Mouse (Mus musculus) ES-Bruce4 (cell line): ENCODE data around the gene Vamp2. TPM values are rescaled to one million over a fixed set of nuclear protein-coding genes. Genes with fewer than 3 reads are reported as not detected.
A peak's percentile ranks its signal among the peaks of the same experiment; 100 is the strongest.

Source experiments
- H3K27ac ChIP-seq: 2 replicates; pipeline ENCODE4 v1.5.1; 2012; ENCODE audit warnings: low read length, inconsistent platforms; ENCODE audit not compliant: insufficient read depth
- H3K27me3 ChIP-seq: 2 replicates; pipeline ENCODE4 v1.6.1; 2012; ENCODE audit warnings: mild to moderate bottlenecking, low read length, inconsistent platforms; ENCODE audit not compliant: control insufficient read depth, poor library complexity, insufficient read depth, severe bottlenecking
- H3K36me3 ChIP-seq: 2 replicates; pipeline ENCODE4 v1.6.1; 2012; ENCODE audit warnings: inconsistent platforms, mild to moderate bottlenecking, low read length, moderate library complexity; ENCODE audit not compliant: control insufficient read depth, poor library complexity, insufficient read depth, severe bottlenecking
- H3K4me1 ChIP-seq: one replicate; pipeline ENCODE4 v1.8.1; 2011; ENCODE audit warnings: low read length; ENCODE audit not compliant: control insufficient read depth, insufficient read depth
- H3K4me3 ChIP-seq: 2 replicates; pipeline ENCODE4 v1.5.1; 2011; ENCODE audit warnings: low read depth, mild to moderate bottlenecking, low read length
- H3K9ac ChIP-seq: 2 replicates; pipeline ENCODE4 v1.6.1; 2012; ENCODE audit warnings: low read depth, mild to moderate bottlenecking, inconsistent platforms; ENCODE audit not compliant: poor library complexity, severe bottlenecking
- H3K9me3 ChIP-seq: replicated peaks from 2 replicates; pipeline ENCODE4 v1.6.1; 2012; ENCODE audit warnings: mild to moderate bottlenecking, low read length, inconsistent platforms; ENCODE audit not compliant: control insufficient read depth, poor library complexity, insufficient read depth, severe bottlenecking
- CTCF ChIP-seq: IDR thresholded peaks from one replicate; pipeline ENCODE4 v1.8.1; 2011; ENCODE audit warnings: low read depth, low read length
- EP300 ChIP-seq: IDR thresholded peaks from 2 replicates; pipeline ENCODE4 v1.6.1; 2011; ENCODE audit warnings: low read depth, low read length; ENCODE audit not compliant: insufficient read depth
- POLR2A ChIP-seq: IDR thresholded peaks from one replicate; pipeline ENCODE4 v1.8.1; 2011; ENCODE audit warnings: low read length; ENCODE audit not compliant: insufficient read depth
- polyA plus RNA-seq: library from polyadenylated mRNA; stranded (reverse); fragments of >200 nt; gene quantifications from 2 replicates; pipeline ENCODE4 v1.2.4, GENCODE M21; 2011; ENCODE audit warnings: low read depth; ENCODE audit not compliant: missing spikeins, insufficient read depth, insufficient read length

The Vamp2 gene
- polyA plus RNA-seq, 1 experiment, result 39.5 TPM

GRCm38 (mm10) chr11:69050748-69051147, 37.5 kb upstream of the Vamp2 start:
- no peaks in the 10 kb centered on the region for H3K27me3 ChIP-seq
- H3K4me3 ChIP-seq, result no peak overlapping the region
- no peak overlapping the region for H3K27ac ChIP-seq
- peaks cover 36% of the 10 kb centered on the region for H3K36me3 ChIP-seq
- TF ChIP-seq POLR2A, result no peak
- no peak overlapping the region for H3K9ac ChIP-seq
- H3K4me1 ChIP-seq, result no peaks in the 10 kb centered on the region
- no peaks in the 10 kb centered on the region for H3K9me3 ChIP-seq

- peaks cover 36% of the 10 kb centered on the region for H3K36me3 ChIP-seq
- H3K27ac ChIP-seq, result no peak overlapping the region
- H3K9me3 ChIP-seq, result no peaks in the 10 kb centered on the region
- no peak overlapping the region for H3K4me3 ChIP-seq
- no peak overlapping the region for H3K9ac ChIP-seq
- no peaks in the 10 kb centered on the region for H3K27me3 ChIP-seq
- no peaks in the 10 kb centered on the region for H3K4me1 ChIP-seq
- no peak for TF ChIP-seq POLR2A
Observed at GRCm38 (mm10) chr11:69051771-69052170, 36.5 kb upstream of the Vamp2 start.

DNA sequence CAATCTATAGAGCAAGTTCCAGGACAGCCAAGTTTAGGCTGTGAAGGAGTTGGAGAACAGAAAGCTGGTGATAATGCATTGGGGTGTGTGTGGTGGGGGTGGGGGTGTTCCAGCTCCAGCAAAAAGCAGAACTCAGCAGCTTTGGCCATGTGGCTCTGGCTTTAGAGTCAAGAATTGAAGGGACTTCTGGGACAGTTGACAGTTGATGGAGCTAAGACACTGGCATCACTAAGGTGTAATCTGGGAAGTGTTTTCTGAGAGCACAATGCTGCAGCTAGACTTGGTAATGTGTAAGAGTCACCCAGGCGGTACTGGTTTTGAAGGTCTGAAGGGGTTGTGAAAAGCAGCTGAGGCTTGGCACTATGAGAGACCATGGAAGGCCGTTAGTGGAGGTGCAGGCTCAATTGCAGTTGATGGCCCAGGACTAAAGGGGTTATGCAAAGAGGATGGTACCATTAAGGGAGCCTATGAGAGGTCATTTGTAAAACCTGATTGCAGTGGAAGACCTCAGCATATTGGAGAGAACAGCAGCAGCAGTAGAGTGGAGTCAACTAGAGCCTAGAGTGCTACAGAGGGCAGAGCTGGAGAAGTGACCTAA, 35.4 kb upstream of the Vamp2 start:
- Histone ChIP-seq H3K4me3 (no peak overlapping the region), H3K9me3 (no peaks in the 10 kb centered on the region), H3K36me3 (peaks cover 34% of the 10 kb centered on the region), H3K27me3 (no peaks in the 10 kb centered on the region), H3K4me1 (no peaks in the 10 kb centered on the region), H3K27ac (no peak overlapping the region), H3K9ac (no peak overlapping the region)
- TF ChIP-seq POLR2A (no peak), EP300 (no peak), CTCF (no peak)

DNA sequence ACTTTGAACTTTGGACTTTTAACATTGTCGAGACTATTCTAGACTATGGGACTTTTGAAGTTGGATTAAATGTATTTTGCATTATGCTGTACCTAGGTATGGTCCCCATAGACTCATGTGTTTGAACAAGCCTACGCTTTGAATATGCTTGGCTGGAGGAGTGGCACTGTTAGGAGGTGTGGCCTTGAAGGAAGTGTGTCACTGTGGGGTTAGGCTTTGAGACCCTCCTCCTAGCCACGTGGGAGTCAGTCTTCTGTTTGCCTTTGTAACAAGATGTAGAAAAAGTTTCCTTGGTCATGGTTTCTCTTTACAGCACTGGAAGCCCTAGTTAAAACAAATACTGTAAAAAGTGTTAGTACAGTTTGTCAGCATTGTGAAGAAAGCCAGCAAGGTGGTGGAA, 34.4 kb upstream of the Vamp2 start:
- no peak for TF ChIP-seq CTCF
- no peak for TF ChIP-seq EP300
- no peak for TF ChIP-seq POLR2A

DNA sequence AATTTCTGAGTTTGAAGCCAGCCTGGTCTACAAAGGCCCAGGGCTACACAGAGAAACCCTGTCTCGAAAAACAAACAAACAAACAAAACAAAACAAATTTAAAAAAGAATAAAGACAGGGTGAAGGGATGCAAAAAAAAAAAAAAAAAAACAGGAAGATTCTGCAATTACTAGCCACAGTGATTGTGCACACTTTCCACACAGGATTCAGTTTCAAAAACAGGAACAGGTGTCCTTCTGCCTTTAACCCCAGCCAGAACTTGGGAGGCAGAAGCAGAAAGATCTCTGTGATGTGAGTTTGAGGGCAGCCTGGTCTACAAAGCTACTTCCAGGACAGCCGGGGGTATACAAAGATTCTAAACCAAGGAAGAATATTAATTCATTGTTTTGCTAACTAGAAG, 30.0 kb upstream of the Vamp2 start:
- no peak overlapping the region for H3K27ac ChIP-seq
- H3K9ac ChIP-seq, result peak overlapping the region; percentile 79

More for the DNA sequence above, 34.4 kb upstream of the Vamp2 start:
- Histone ChIP-seq H3K9me3 (no peaks in the 10 kb centered on the region), H3K9ac (no peak overlapping the region), H3K27ac (no peak overlapping the region), H3K36me3 (peaks cover 24% of the 10 kb centered on the region), H3K4me1 (no peaks in the 10 kb centered on the region), H3K27me3 (no peaks in the 10 kb centered on the region), H3K4me3 (no peak overlapping the region)

DNA sequence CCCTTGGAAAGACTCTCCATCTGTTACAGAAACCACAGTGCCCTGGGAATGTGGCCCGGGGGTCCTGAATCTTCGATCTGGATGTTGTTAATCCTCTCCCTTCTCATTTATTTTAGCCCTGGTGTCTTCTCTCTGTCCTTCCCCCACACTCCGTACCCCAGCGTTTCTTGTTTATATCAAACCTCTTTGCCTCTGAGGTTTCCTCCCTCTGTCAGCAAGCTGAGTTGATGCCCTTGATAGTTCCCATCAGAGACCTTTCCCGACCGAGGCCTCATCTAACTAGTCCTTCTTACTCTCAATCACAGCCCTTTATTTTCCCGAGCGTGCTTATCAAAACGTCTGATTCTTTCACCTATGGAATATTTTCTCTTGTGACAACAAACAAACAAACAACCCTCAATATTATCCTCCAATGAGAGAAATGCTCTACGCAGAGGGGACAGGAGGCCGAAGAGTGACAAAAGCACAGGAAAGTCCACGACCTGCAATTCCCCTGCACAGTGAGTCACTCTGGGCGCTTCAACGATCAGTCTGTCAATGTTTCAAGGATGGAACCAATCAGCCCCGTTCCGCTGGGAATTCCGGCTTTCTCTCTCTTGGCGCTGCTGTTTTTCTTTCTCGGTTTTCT, 29.4 kb upstream of the Vamp2 start:
- H3K9me3 ChIP-seq, result no peaks in the 10 kb centered on the region
- H3K36me3 ChIP-seq, result no peaks in the 10 kb centered on the region
- no peaks in the 10 kb centered on the region for H3K4me1 ChIP-seq
- no peaks in the 10 kb centered on the region for H3K27me3 ChIP-seq
- H3K4me3 ChIP-seq, result peak overlapping the region; percentile 90
- no peak for TF ChIP-seq EP300
- H3K9ac ChIP-seq, result peak overlapping the region; percentile 79
- peak overlapping the region; percentile 27; the same call in 1 of the 2 replicates for H3K27ac ChIP-seq

More for the DNA sequence above, 30.0 kb upstream of the Vamp2 start:
- Histone ChIP-seq H3K27me3 (no peaks in the 10 kb centered on the region), H3K4me1 (no peaks in the 10 kb centered on the region), H3K9me3 (no peaks in the 10 kb centered on the region), H3K4me3 (peak overlapping the region; percentile 90; the same call in 1 of the 2 replicates), H3K36me3 (no peaks in the 10 kb centered on the region)
- no peak for TF ChIP-seq EP300
- no peak for TF ChIP-seq CTCF
- no peak for TF ChIP-seq POLR2A
